Mouse (Mus musculus) midbrain, embryonic 16.5 days (tissue): ENCODE measurements around the gene P2rx4. TPM values are rescaled to one million over a fixed set of nuclear protein-coding genes. Genes with fewer than 3 reads are reported as not detected.

ENCODE experiments used
- ATAC-seq: fragments of 200-750 bp; cut with Nextera tagmentation; 2 replicates; pipeline ENCODE4 v1.8.0; 2017; ENCODE audit warnings: moderate TSS enrichment
- H3K27ac ChIP-seq: fragments of 300-500 bp; sonication (generic); 2 replicates; pipeline ENCODE4 v1.5.1; 2014; ENCODE audit warnings: mild to moderate bottlenecking, low read length, mixed read lengths
- H3K27me3 ChIP-seq: fragments of 300-500 bp; sonication (generic); 2 replicates; pipeline ENCODE4 v1.6.1; 2014; ENCODE audit warnings: low read depth, low read length, mixed read lengths; ENCODE audit not compliant: control insufficient read depth, insufficient read depth
- H3K36me3 ChIP-seq: fragments of 300-500 bp; sonication (generic); 2 replicates; pipeline ENCODE4 v1.6.1; 2014; ENCODE audit warnings: mild to moderate bottlenecking, low read length, moderate library complexity, mixed read lengths; ENCODE audit not compliant: control insufficient read depth, insufficient read depth
- H3K4me1 ChIP-seq: fragments of 300-500 bp; sonication (generic); 2 replicates; pipeline ENCODE4 v1.6.1; 2014; ENCODE audit warnings: mild to moderate bottlenecking, low read length, mixed read lengths; ENCODE audit not compliant: control insufficient read depth, insufficient read depth
- H3K4me2 ChIP-seq: fragments of 300-500 bp; sonication (generic); 2 replicates; pipeline ENCODE4 v1.6.1; 2014; ENCODE audit warnings: mild to moderate bottlenecking, low read length, mixed read lengths
- H3K4me3 ChIP-seq: fragments of 300-500 bp; sonication (generic); 2 replicates; pipeline ENCODE4 v1.5.1; 2014; ENCODE audit warnings: low read depth, mild to moderate bottlenecking, low read length, moderate library complexity, mixed read lengths
- H3K9ac ChIP-seq: fragments of 300-500 bp; sonication (generic); 2 replicates; pipeline ENCODE4 v1.6.1; 2014; ENCODE audit warnings: low read depth, low read length, mixed read lengths
- H3K9me3 ChIP-seq: fragments of 300-500 bp; sonication (generic); replicated peaks from 2 replicates; pipeline ENCODE4 v1.6.1; 2014; ENCODE audit warnings: mild to moderate bottlenecking, low read length, mixed read lengths; ENCODE audit not compliant: control insufficient read depth, poor library complexity, severe bottlenecking
- WGBS: fragments of 180-500 bp; shearing (Covaris S2); extraction: QIAGEN DNeasy Blood & Tissue Kit; methylation state at CpG from one replicate; pipeline ENCODE4 v1.1.7; 2014; 5-methylcytosine and 5-hydroxymethylcytosine counted together
- polyA plus RNA-seq: library from polyadenylated mRNA; unstranded; fragments of >200 nt; fragmentation: Nextera tagmentation; extraction: Ambion mirVana; gene quantifications from 2 replicates; pipeline ENCODE4 v1.2.1, GENCODE M21; 2015

The P2rx4 gene
- polyA plus RNA-seq, 1 experiment from 2014 or later, result 15.3 TPM

DNA sequence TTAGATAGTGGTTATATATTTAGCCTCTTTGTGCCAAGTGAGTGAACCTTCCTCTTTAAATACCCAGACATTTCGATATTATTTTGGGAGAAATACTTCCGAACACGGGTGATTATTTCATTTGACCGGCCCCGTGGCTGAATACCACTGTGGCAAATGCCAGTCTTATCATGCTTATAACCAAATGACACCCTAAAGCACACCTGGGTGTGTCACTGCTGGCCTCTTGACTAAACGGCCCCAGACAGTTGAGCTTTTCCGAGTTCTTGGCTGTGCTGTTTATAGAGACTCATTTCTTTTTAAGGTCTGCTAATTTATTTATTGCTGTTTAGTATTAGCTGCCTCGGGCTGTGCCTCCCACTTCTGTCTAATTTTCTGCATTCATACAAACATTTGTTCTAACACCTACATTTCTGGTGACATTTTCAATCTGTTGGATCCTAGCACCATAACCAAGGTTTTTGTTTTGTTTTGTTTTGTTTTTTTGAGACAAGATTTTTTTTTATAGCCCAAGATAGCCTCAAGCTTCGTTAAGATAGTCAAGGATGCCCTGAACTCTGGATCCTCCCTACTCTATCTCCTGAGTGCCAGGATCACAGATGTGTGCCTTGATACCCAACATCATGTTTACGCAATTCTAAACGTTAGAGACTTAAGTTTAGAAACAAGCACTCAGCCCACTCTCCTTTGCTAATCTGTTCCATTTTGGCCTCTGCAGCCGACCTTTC lies 7.1 kb upstream of the P2rx4 start:
- H3K4me3 ChIP-seq, result no peak overlapping the region
- no peak overlapping the region for H3K9ac ChIP-seq
- no peak for ATAC-seq
- H3K4me1 ChIP-seq, result no peaks in the 10 kb centered on the region
- H3K27ac ChIP-seq, result no peak overlapping the region
- 91% methylated on average over 12 of the region's 12 CpGs for WGBS
- no peaks in the 10 kb centered on the region for H3K9me3 ChIP-seq
- no peaks in the 10 kb centered on the region for H3K36me3 ChIP-seq
- no peaks in the 10 kb centered on the region for H3K27me3 ChIP-seq
- H3K4me2 ChIP-seq, result no peak overlapping the region

DNA sequence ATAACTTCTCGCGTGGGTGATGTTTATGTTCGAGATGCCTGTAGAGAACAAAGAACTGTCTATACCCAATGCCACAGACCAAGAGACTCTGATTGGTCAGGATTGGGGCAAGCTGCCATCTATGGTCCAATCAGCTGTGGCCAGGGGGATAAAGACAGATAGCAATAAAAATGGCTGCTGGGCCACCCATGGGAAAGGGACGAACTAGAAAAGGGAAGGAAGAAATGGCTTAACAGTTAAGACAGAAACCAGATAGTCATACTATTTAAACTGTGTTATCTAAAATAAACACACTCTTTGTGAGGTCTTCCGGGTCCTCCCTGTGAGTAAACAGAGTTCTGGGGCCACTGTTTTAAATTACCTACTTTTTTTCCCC lies 6.5 kb upstream of the P2rx4 start:
- Histone ChIP-seq H3K27ac (no peak overlapping the region), H3K27me3 (no peaks in the 10 kb centered on the region), H3K4me2 (no peak overlapping the region), H3K4me3 (no peak overlapping the region), H3K9ac (no peak overlapping the region), H3K9me3 (no peaks in the 10 kb centered on the region), H3K36me3 (no peaks in the 10 kb centered on the region), H3K4me1 (no peaks in the 10 kb centered on the region)
- WGBS, result 80% methylated on average over 5 of the region's 5 CpGs
- ATAC-seq, result no peak

DNA sequence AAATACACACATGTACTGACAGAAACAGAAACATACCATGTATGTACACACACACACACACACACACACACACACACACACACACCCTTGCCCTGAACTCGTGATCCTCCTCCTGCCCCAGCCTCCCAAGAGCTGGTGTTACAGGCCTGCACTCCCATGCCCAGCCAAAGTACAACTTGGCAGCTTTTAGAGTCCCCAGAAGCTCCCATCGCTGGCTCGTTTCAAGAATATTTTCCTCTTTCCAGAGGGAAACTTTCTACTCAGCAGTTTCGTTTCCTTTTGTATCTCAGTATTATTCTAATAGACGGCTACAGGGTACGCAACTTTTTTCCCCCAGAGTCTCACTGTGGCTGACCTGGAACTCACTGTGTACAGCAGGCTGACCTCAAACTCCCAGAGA lies 5.2 kb upstream of the P2rx4 start:
- no peak overlapping the region for H3K4me2 ChIP-seq
- 82% methylated on average over 6 of the region's 6 CpGs for WGBS

DNA sequence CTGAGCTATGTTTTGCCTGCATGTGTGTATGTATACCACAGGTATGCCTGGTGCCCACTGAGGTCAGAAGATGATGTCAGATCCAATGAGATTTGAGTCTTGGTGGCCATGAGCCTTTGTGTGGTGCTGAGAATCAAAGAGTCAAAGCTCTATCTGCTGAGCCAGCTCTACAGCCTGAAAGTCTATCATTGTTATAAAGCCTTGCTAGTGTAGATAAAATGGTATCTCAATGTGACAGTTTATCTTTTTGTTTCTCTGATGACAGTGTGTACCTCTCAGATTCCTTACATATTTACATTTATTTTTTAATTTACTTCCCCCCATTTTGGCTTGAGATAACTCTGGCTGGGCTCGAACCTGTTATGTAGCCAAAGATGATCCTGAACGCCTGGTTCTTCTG lies 3.8 kb upstream of the P2rx4 start:
- Histone ChIP-seq H3K27me3 (no peaks in the 10 kb centered on the region), H3K36me3 (no peaks in the 10 kb centered on the region), H3K9me3 (no peaks in the 10 kb centered on the region), H3K4me1 (peaks cover 10% of the 10 kb centered on the region), H3K9ac (no peak overlapping the region), H3K4me3 (no peak overlapping the region), H3K4me2 (no peak overlapping the region), H3K27ac (no peak overlapping the region)
- WGBS, result 84% methylated on average over 2 of the region's 2 CpGs
- ATAC-seq, result no peak

More for the DNA sequence above, 5.2 kb upstream of the P2rx4 start:
- H3K27ac ChIP-seq, result no peak overlapping the region
- H3K4me3 ChIP-seq, result no peak overlapping the region
- no peaks in the 10 kb centered on the region for H3K27me3 ChIP-seq
- no peak overlapping the region for H3K9ac ChIP-seq
- no peak for ATAC-seq
- H3K36me3 ChIP-seq, result no peaks in the 10 kb centered on the region
- no peaks in the 10 kb centered on the region for H3K9me3 ChIP-seq
- H3K4me1 ChIP-seq, result peaks cover 8% of the 10 kb centered on the region

DNA sequence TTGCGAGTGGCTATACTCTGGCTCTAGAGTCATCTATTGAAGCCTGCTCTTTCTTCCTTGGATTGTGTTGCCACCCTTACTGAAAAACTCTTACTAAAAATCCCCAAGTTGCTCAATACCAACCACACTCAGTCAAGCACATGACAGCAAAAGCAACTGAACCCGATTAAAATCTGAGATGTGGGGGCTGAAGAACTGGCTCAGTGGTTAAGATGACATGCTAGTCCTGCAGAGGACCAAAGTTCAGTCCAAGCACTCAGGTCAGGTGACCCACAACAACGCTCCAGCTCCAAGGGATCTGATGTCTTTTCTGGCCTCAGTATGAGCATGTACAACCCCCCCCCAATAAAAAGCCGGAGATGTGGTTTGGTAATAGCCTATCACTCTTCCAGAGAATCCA lies 2.8 kb upstream of the P2rx4 start:
- H3K9ac ChIP-seq, result no peak overlapping the region
- ATAC-seq, result no peak

DNA sequence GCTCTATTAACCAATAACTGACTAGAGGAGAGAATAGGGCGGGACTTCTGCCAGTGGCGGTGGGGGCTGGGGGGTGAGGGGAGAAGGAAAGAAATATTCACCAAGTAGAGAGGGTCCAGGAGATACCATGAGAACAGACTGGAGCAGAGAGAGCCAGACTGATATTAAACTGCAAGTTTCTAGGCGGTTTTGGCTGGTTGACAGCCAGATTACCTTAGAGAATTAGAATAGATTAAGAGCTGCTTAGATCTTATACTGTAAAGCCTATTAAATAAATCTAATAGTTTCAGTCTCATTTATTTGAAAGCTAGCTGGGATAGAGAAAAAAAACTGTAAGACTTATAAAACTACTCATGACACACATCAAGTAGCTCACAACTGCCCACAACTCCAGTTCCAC lies 2.2 kb upstream of the P2rx4 start:
- WGBS, result 76% methylated on average over 3 of the region's 3 CpGs
- H3K9ac ChIP-seq, result no peak overlapping the region
- ATAC-seq, result no peak
- peaks cover 10% of the 10 kb centered on the region for H3K4me1 ChIP-seq
- H3K9me3 ChIP-seq, result no peaks in the 10 kb centered on the region
- no peak overlapping the region for H3K4me2 ChIP-seq
- H3K36me3 ChIP-seq, result no peaks in the 10 kb centered on the region
- no peaks in the 10 kb centered on the region for H3K27me3 ChIP-seq
- no peak overlapping the region for H3K27ac ChIP-seq
- H3K4me3 ChIP-seq, result no peak overlapping the region

More for the DNA sequence above, 2.8 kb upstream of the P2rx4 start:
- Histone ChIP-seq H3K27ac (no peak overlapping the region), H3K9me3 (no peaks in the 10 kb centered on the region), H3K4me1 (peaks cover 10% of the 10 kb centered on the region), H3K27me3 (no peaks in the 10 kb centered on the region), H3K4me3 (no peak overlapping the region), H3K36me3 (no peaks in the 10 kb centered on the region), H3K4me2 (no peak overlapping the region)
- WGBS, result 86% methylated on average over 4 of the region's 4 CpGs

DNA sequence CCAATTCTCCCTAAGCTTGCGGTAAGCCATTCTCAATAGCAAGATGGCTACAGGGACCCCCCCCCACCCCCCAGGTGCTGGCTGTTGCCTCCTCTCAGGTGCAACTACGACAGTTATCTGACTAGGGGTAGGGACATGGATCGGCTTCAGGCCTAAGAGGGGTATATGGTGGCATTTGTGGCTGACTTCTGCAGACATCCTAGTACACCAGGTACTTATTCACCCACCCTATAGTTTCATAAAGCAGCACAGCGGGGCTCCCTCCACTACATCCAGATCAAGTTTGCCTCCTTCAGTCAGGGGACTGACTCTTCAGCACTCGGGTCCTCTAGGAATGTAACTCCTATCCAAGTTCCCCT lies 448 bp upstream of the P2rx4 start:
- peak overlapping the region; percentile 77 for H3K9ac ChIP-seq
- ATAC-seq, result peak; percentile 37; the same call in 1 of the 2 replicates
- no peaks in the 10 kb centered on the region for H3K9me3 ChIP-seq
- 44% methylated on average over 5 of the region's 5 CpGs for WGBS
- H3K36me3 ChIP-seq, result no peaks in the 10 kb centered on the region
- H3K27ac ChIP-seq, result peak overlapping the region; percentile 86
- peak overlapping the region; percentile 54 for H3K4me3 ChIP-seq
- peak overlapping the region; percentile 83 for H3K4me2 ChIP-seq
- peaks cover 10% of the 10 kb centered on the region for H3K4me1 ChIP-seq
- H3K27me3 ChIP-seq, result no peaks in the 10 kb centered on the region

DNA sequence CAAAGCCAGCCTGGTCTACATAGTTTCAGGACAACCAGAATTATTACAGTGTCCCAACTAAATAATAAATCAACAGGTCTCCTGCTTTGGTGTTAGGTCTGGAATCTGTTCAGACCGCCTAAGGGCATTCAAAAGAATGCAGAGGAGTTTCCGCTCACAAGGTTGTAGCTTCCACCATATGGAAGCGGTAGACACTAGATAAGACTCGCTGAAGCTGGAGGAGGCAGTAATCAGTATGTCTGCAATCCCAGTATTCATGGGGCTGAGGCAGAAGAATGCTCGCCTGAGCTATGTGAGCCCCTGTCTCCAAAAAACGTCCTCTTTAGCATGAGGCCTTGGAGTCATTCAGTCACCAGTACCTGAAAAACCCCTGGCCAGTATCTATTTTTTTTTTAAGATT lies 1.5 kb downstream of the P2rx4 start:
- Histone ChIP-seq H3K27me3 (no peaks in the 10 kb centered on the region), H3K4me1 (peaks cover 10% of the 10 kb centered on the region), H3K36me3 (no peaks in the 10 kb centered on the region), H3K4me3 (no peak overlapping the region), H3K27ac (no peak overlapping the region), H3K9ac (no peak overlapping the region), H3K4me2 (no peak overlapping the region), H3K9me3 (no peaks in the 10 kb centered on the region)
- WGBS, result 87% methylated on average over 6 of the region's 6 CpGs
- ATAC-seq, result no peak

DNA sequence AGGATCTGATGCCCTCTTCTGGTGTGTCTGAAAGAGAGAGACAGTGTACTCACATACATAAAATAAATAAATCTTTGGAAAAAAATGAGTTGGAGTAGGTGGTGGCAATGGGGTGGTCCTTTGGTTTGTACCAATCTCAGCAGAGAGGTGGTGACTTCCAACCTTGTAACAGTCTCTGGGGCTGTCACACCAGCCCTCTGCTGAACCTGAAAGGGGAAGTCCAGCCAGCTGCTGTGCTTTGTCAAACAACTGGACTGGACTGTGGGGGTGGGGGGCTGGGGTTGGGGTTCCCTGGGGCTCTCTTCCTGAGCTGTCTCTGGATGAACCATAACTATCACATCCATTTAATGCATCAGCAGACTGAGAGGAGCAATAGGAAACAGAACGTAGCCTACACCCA lies 8.4 kb downstream of the P2rx4 start:
- H3K27ac ChIP-seq, result no peak overlapping the region
- H3K36me3 ChIP-seq, result no peaks in the 10 kb centered on the region
- H3K9ac ChIP-seq, result no peak overlapping the region
- no peak overlapping the region for H3K4me2 ChIP-seq
- no peak overlapping the region for H3K4me3 ChIP-seq
- no peaks in the 10 kb centered on the region for H3K9me3 ChIP-seq
- no peak for ATAC-seq
- H3K4me1 ChIP-seq, result no peaks in the 10 kb centered on the region
- no peaks in the 10 kb centered on the region for H3K27me3 ChIP-seq
- 89% methylated on average over 1 of the region's 1 CpGs for WGBS
